Mouse (Mus musculus): Measurements from ENCODE around the gene B3galt6. TPM values are rescaled to one million over a fixed set of nuclear protein-coding genes. Genes with fewer than 3 reads are reported as not detected.

Gene B3galt6
- polyA plus RNA-seq, 2 experiments = 2.8 to 3.7 TPM

DNA sequence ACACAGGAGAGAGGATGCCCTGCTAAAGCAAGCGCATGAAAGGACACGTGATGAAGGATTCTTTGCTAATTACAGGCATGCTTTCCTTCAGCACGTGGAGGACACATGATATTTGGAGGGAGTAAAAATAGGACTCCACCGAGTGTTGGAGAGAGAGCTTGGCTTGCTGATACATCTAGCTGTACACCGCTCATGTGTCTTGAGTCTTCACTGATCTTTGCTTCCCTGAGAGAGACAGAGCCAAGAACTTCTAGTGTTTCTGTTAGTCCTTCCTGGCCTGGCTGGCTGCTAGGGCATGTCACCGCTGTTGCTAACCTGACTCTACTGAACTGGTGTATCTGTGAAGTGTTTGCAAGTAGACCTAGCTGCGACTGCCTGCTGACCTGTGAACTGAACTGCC, 31.7 kb upstream of the B3galt6 start:
- Histone ChIP-seq H3K27ac (no peak overlapping the region), H3K4me1 (replicated peaks; ENCODE audit: control insufficient read depth in 2 of 2, insufficient read depth in 2 of 2, low read length in 1 of 2) (0 out of 4 replicates have a peak, but pooled peaks cover 0 to 3% of the 10 kb centered on the region in 2 experiments), H3K9ac (replicated peaks) (no peak overlapping the region), H3K36me3 (replicated peaks; ENCODE audit: control insufficient read depth, insufficient read depth, low read depth) (no peaks in the 10 kb centered on the region), H3K4me2 (ENCODE audit: low read depth) (no peak overlapping the region), H3K9me3 (ENCODE audit: control insufficient read depth, low read length) (no peaks in the 10 kb centered on the region), H3K27me3 (ENCODE audit: control insufficient read depth, insufficient read depth, low read length) (no peaks in the 10 kb centered on the region), H3K4me3 (ENCODE audit: insufficient read depth in 1 of 2, low read depth in 2 of 2, low read length in 2 of 2) (no peak overlapping the region)
- WGBS (ENCODE audit: insufficient replicate concordance) = 76% methylated on average over 7 of the region's 7 CpGs
- no peak for TF ChIP-seq EP300 (IDR thresholded peaks at IDR 0.05; ENCODE audit: low read depth)
- TF ChIP-seq CTCF (IDR thresholded peaks at IDR 0.05; ENCODE audit: low read depth) = no peak
- DNase-seq (ENCODE audit: low read depth in 3 of 3, low spot score in 3 of 3) (no peak), ATAC-seq (ENCODE audit: insufficient read depth) (no peak)

DNA sequence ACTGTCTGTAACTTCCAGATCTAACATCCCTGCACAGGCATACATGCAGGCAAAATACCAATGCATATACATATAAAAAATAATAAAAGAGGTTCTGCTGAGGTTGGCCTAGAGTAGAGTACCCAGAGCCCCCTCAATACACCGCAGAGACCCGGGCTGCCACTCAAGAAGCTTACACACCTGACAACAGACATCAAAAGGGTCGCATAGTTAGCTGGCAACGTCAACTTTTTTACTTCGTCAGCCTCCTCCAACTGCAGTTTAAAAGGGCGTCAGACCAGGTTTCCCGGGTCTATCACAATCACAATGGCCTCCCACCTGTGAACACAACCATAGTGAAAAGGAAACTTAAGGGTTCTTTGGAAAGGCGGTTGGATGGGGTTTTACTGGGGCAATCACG, 31.1 kb upstream of the B3galt6 start:
- no peak overlapping the region for H3K27ac ChIP-seq
- H3K27me3 ChIP-seq (ENCODE audit: control insufficient read depth, insufficient read depth, low read length) = no peaks in the 10 kb centered on the region
- H3K9me3 ChIP-seq (ENCODE audit: control insufficient read depth, low read length) = no peaks in the 10 kb centered on the region
- H3K4me2 ChIP-seq (ENCODE audit: low read depth) = no peak overlapping the region
- no peak for ATAC-seq (ENCODE audit: insufficient read depth)
- H3K36me3 ChIP-seq (replicated peaks; ENCODE audit: control insufficient read depth, insufficient read depth, low read depth) = no peaks in the 10 kb centered on the region
- 0 out of 4 replicates have a peak, but pooled peaks cover 0 to 3% of the 10 kb centered on the region in 2 experiments for H3K4me1 ChIP-seq (replicated peaks; ENCODE audit: control insufficient read depth in 2 of 2, insufficient read depth in 2 of 2, low read length in 1 of 2)
- TF ChIP-seq EP300 (IDR thresholded peaks at IDR 0.05; ENCODE audit: low read depth) (no peak), CTCF (IDR thresholded peaks at IDR 0.05; ENCODE audit: low read depth) (no peak)
- no peak for DNase-seq (ENCODE audit: low read depth in 3 of 3, low spot score in 3 of 3)
- H3K9ac ChIP-seq (replicated peaks) = no peak overlapping the region
- no peak overlapping the region for H3K4me3 ChIP-seq (ENCODE audit: insufficient read depth in 1 of 2, low read depth in 2 of 2, low read length in 2 of 2)
- WGBS (ENCODE audit: insufficient replicate concordance) = 76% methylated on average over 9 of the region's 9 CpGs

DNA sequence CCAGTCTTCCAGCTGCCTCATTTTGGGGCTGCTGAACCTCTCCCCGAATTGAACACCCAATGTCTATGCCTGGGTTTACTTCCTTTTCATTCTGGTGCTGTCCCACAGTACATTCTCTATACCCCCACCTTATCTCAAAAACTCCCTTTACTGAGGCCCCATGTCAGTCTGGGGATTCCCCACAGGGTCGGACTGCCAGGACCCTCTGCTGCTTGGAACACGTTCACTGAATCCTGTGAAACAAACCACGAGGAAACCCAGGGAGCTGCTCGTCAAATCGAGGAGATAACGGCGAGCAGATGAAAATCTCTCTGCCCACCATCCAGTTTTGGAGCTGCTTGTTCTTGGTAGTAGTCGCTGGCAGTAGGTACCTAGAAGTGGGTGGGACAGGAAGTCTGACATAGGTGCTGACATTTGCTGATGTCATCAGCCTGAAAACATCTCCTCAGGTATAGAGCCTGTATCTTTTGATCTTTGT, 29.5 kb upstream of the B3galt6 start:
- WGBS (ENCODE audit: insufficient replicate concordance) = 18% methylated on average over 9 of the region's 9 CpGs
- TF ChIP-seq EP300 (IDR thresholded peaks at IDR 0.05; ENCODE audit: low read depth) (no peak), CTCF (IDR thresholded peaks at IDR 0.05; ENCODE audit: low read depth) (no peak)
- no peak overlapping the region for H3K4me3 ChIP-seq (ENCODE audit: insufficient read depth in 1 of 2, low read depth in 2 of 2, low read length in 2 of 2)
- H3K36me3 ChIP-seq (replicated peaks; ENCODE audit: control insufficient read depth, insufficient read depth, low read depth) = no peaks in the 10 kb centered on the region
- H3K27ac ChIP-seq = no peak overlapping the region
- no peak overlapping the region for H3K4me2 ChIP-seq (ENCODE audit: low read depth)
- ATAC-seq (ENCODE audit: insufficient read depth) = no peak
- no peaks in the 10 kb centered on the region for H3K9me3 ChIP-seq (ENCODE audit: control insufficient read depth, low read length)
- DNase-seq (ENCODE audit: low read depth in 3 of 3, low spot score in 3 of 3) = no peak
- H3K4me1 ChIP-seq (replicated peaks; ENCODE audit: control insufficient read depth in 2 of 2, insufficient read depth in 2 of 2, low read length in 1 of 2) = 0 out of 4 replicates have a peak, but pooled peaks cover 0 to 3% of the 10 kb centered on the region in 2 experiments
- no peaks in the 10 kb centered on the region for H3K27me3 ChIP-seq (ENCODE audit: control insufficient read depth, insufficient read depth, low read length)
- H3K9ac ChIP-seq (replicated peaks) = no peak overlapping the region

DNA sequence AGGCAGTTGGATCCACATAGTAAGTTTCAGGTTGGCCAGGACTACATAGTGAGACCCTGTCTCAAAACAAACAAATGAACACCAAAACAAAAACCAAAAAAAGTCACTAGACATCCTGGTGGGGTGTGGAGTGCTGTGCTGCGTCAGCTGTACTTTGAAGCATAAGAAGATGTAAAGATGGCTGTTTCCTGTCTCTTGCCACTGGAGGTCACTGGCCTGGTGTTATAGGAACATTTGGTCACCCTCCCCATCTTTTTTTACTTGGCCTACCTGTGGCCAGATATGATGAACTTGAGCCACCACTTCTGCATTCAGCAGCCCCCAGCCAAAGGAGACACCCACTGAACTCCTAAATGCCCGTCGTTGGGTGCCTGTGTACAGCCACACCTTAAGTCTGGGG, 28.9 kb upstream of the B3galt6 start:
- TF ChIP-seq EP300 (IDR thresholded peaks at IDR 0.05; ENCODE audit: low read depth) = no peak
- no peak for TF ChIP-seq CTCF (IDR thresholded peaks at IDR 0.05; ENCODE audit: low read depth)
- Histone ChIP-seq H3K4me2 (ENCODE audit: low read depth) (no peak overlapping the region), H3K9me3 (ENCODE audit: control insufficient read depth, low read length) (no peaks in the 10 kb centered on the region), H3K27me3 (ENCODE audit: control insufficient read depth, insufficient read depth, low read length) (no peaks in the 10 kb centered on the region), H3K27ac (no peak overlapping the region), H3K4me3 (ENCODE audit: insufficient read depth in 1 of 2, low read depth in 2 of 2, low read length in 2 of 2) (no peak overlapping the region), H3K36me3 (replicated peaks; ENCODE audit: control insufficient read depth, insufficient read depth, low read depth) (no peaks in the 10 kb centered on the region), H3K4me1 (replicated peaks; ENCODE audit: control insufficient read depth in 2 of 2, insufficient read depth in 2 of 2, low read length in 1 of 2) (0 out of 4 replicates have a peak, but pooled peaks cover 0 to 3% of the 10 kb centered on the region in 2 experiments), H3K9ac (replicated peaks) (no peak overlapping the region)
- no peak for DNase-seq (ENCODE audit: low read depth in 3 of 3, low spot score in 3 of 3)
- WGBS (ENCODE audit: insufficient replicate concordance) = 44% methylated on average over 3 of the region's 3 CpGs
- no peak for ATAC-seq (ENCODE audit: insufficient read depth)

DNA sequence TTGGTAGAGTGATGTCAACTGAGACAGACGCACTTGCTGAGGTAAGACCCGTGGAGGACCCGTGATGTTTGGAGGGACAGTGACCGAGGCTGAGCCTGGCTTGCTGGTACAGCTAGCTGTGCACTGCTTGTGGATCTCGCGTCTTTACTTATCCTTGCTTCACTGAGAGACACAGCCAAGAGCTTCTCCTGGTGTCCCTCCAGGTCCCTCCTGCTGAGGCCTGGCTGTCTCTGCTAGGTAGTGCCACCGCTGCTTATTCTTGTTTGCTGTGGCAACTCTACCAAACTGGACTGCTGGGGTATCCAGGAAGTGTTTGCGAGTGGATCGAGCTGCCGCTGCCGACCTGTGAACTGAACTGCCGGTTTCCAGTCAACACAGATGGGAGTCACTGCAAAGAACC, 27.3 kb upstream of the B3galt6 start:
- TF ChIP-seq CTCF (IDR thresholded peaks at IDR 0.05; ENCODE audit: low read depth) (no peak), EP300 (IDR thresholded peaks at IDR 0.05; ENCODE audit: low read depth) (no peak)
- Histone ChIP-seq H3K9me3 (ENCODE audit: control insufficient read depth, low read length) (no peaks in the 10 kb centered on the region), H3K4me1 (replicated peaks; ENCODE audit: control insufficient read depth in 2 of 2, insufficient read depth in 2 of 2, low read length in 1 of 2) (0 out of 4 replicates have a peak, but pooled peaks cover 0 to 3% of the 10 kb centered on the region in 2 experiments), H3K4me3 (ENCODE audit: insufficient read depth in 1 of 2, low read depth in 2 of 2, low read length in 2 of 2) (no peak overlapping the region), H3K27me3 (ENCODE audit: control insufficient read depth, insufficient read depth, low read length) (no peaks in the 10 kb centered on the region), H3K9ac (replicated peaks) (no peak overlapping the region), H3K4me2 (ENCODE audit: low read depth) (no peak overlapping the region), H3K36me3 (replicated peaks; ENCODE audit: control insufficient read depth, insufficient read depth, low read depth) (no peaks in the 10 kb centered on the region), H3K27ac (no peak overlapping the region)
- 78% methylated on average over 12 of the region's 12 CpGs for WGBS (ENCODE audit: insufficient replicate concordance)
- ATAC-seq (ENCODE audit: insufficient read depth) = no peak
- DNase-seq (ENCODE audit: low read depth in 3 of 3, low spot score in 3 of 3) = no peak
